Mouse (Mus musculus): ENCODE results near the gene Mettl2.

- TF ChIP-seq CHD2 (IDR thresholded peaks at IDR 0.05; ENCODE audit: low read depth, low read length) (peak; percentile 76; the same call in 1 of the 2 replicates), MAFK (IDR thresholded peaks at IDR 0.05; ENCODE audit: insufficient read depth, low read depth, low read length) (no peak), HCFC1 (IDR thresholded peaks at IDR 0.05; ENCODE audit: borderline replicate concordance, insufficient read depth, low read length) (no peak), ZC3H11A (IDR thresholded peaks at IDR 0.05; ENCODE audit: borderline replicate concordance, low read depth, low read length) (no peak)
Observed at GRCm38 (mm10) chr11:105181126-105181637, 55.0 kb downstream of the Mettl2 start.

All from ES-E14 (cell line).